Mouse (Mus musculus) lung, adult 2 months (tissue): ENCODE data around the gene Fes. TPM values are rescaled to one million over a fixed set of nuclear protein-coding genes. Genes with fewer than 3 reads are reported as not detected.
"Not testable (repeated sequence)": the region's sequence is repeated elsewhere in the genome, so short reads cannot be mapped to it uniquely, and the experiment has no call there.

Experiments
- DNase-seq: peaks from one replicate; pipeline ENCODE4 v3.0.0; 2022
- H3K4me1 ChIP-seq: fragments of 200-500 bp; 2 replicates; pipeline ENCODE4 v1.6.1; 2011; ENCODE audit warnings: low read length; ENCODE audit not compliant: control insufficient read depth, insufficient read depth
- H3K4me3 ChIP-seq: fragments of 200-500 bp; replicated peaks from 2 replicates; pipeline ENCODE3; 2011; ENCODE audit warnings: low read depth, mild to moderate bottlenecking, control low read depth, low read length; ENCODE audit errors: extremely low read depth
- CTCF ChIP-seq: fragments of 200-500 bp; IDR thresholded peaks from 2 replicates; pipeline ENCODE4 v1.5.1; 2011; ENCODE audit warnings: mild to moderate bottlenecking, low read length, control low read depth; ENCODE audit not compliant: insufficient read depth
- POLR2A ChIP-seq: fragments of 200-500 bp; IDR thresholded peaks from 2 replicates; pipeline ENCODE4 v1.6.1; 2011; ENCODE audit warnings: low read depth, mild to moderate bottlenecking, control low read depth, low read length, borderline replicate concordance; ENCODE audit errors: extremely low read depth
- WGBS: fragments of 180-500 bp; shearing (Covaris S2); methylation state at CpG from one replicate; pipeline ENCODE4 v1.1.7; 2018; 5-methylcytosine and 5-hydroxymethylcytosine counted together
- polyA plus RNA-seq: library from polyadenylated mRNA; depleted of rRNA; stranded (reverse); fragments of >200 nt; gene quantifications from 2 replicates; pipeline ENCODE4 v1.2.3, GENCODE M21; 2012

The Fes gene
- polyA plus RNA-seq, 1 experiment, result 60.1 TPM

- H3K4me3 ChIP-seq, result no peak overlapping the region
- no peak for DNase-seq
- H3K4me1 ChIP-seq, result peaks cover 13% of the 10 kb centered on the region; the same call in 1 of the 2 replicates
- TF ChIP-seq CTCF (no peak), POLR2A (no peak)
- WGBS, result 44% methylated on average over 6 of the region's 6 CpGs
Observed at GRCm38 (mm10) chr7:80400571-80400970, 12.8 kb upstream of the Fes start.

DNA sequence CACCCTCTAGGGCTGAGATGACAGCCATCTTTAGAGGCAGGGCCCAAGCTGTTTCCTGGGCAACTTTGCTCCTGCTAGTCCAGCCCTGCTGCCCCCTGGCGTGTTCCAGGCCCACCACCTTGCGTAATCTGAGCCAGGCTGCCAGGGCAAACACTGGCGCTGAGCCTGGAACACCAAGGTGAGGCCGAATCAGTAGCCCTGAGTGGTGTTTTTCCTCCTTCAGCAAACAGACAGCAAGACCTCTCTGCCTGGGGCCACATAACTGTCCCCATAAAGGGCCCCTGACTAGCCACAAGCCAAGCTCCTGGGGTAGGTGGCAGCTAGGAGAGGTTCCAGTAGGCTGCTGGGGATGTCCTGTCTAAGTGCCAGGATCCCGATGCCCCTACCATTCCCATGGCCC is 12.4 kb upstream of the Fes start:
- Histone ChIP-seq H3K4me1 (peaks cover 13% of the 10 kb centered on the region; the same call in 1 of the 2 replicates), H3K4me3 (no peak overlapping the region)
- peak; percentile 81 for DNase-seq
- TF ChIP-seq CTCF (0 out of 2 replicates have a peak, but pooled peaks have one; percentile 10), POLR2A (no peak)
- 27% methylated on average over 5 of the region's 5 CpGs for WGBS

GRCm38 (mm10) chr7:80398654-80399444 is 11.1 kb upstream of the Fes start:
- Histone ChIP-seq H3K4me1 (peaks cover 10% of the 10 kb centered on the region; the same call in 1 of the 2 replicates), H3K4me3 (no peak overlapping the region)
- TF ChIP-seq CTCF (no peak), POLR2A (no peak)
- DNase-seq, result no peak
- 59% methylated on average over 9 of the region's 9 CpGs for WGBS

DNA sequence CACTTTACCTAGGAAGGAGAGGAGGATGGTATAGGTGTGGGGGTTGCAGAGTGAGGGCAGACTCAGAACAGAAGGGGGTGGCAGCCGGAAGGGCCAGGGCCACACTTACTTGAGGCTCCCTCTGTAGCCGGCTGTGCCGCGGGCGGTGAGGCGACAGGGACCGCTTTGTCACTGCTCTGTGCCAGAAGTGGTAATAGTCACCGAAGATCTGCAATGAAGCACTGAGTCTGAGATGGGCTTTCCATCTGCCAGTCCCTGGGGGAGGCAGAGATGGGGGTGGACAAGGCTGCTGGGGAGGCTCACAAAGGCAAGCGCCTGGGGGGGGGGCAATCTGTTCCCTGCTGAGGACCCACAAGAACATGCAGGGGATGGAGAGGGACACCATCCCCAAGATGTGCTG is 10.2 kb upstream of the Fes start:
- peaks cover 10% of the 10 kb centered on the region; the same call in 1 of the 2 replicates for H3K4me1 ChIP-seq
- TF ChIP-seq CTCF (no peak), POLR2A (no peak)
- DNase-seq, result no peak
- H3K4me3 ChIP-seq, result no peak overlapping the region
- 95% methylated on average over 9 of the region's 9 CpGs for WGBS

DNA sequence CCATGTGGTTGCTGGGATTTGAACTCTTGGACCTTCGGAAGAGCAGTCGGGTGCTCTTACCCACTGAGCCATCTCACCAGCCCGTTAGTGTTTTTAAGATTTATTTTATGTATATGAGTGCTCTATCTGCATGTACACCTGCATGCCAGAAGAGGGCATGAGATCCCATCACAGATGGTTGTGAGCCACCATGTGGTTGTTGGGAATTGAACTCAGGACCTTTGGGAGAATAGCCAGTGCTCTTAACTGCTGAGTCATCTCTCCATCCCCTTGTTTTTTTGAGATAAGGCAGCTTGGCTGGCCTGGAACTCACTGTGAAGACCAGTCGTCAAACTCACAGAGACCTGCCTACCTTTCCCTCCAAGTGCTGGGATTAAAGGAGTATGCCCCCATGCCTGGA is 8.7 kb upstream of the Fes start:
- DNase-seq, H3K4me1 ChIP-seq, H3K4me3 ChIP-seq: not testable (repeated sequence)
- 77% methylated on average over 4 of the region's 4 CpGs for WGBS

- WGBS, result 80% methylated on average over 4 of the region's 4 CpGs
- TF ChIP-seq CTCF (no peak), POLR2A (no peak)
- H3K4me3 ChIP-seq, result no peak overlapping the region
- peaks cover 6% of the 10 kb centered on the region; the same call in 1 of the 2 replicates for H3K4me1 ChIP-seq
- DNase-seq, result no peak
Observed at GRCm38 (mm10) chr7:80394600-80394999, 6.9 kb upstream of the Fes start.

DNA sequence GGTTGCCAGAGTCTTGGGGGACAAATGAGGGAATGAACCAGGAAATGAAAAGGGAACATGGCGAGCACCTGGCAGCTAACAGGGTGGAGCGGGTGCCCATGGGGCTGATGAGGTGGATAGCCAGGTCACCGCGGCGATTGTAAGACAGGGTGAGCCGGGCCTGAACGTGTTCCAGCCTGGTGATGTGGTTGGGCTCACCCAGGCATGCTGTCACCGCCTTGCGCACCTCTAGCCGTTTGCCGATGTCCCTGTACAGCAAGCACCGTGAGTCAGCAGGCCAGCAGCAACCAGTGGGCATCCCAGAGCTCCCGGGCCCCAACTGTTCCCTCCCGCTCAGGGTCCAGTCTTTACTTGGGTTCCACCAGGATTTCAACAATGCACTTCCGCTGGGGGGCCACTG is 4.4 kb upstream of the Fes start:
- DNase-seq, result no peak
- Histone ChIP-seq H3K4me1 (no peaks in the 10 kb centered on the region), H3K4me3 (no peak overlapping the region)
- 92% methylated on average over 15 of the region's 15 CpGs for WGBS
- TF ChIP-seq POLR2A (no peak), CTCF (no peak)

GRCm38 (mm10) chr7:80387033-80387632 is 613 bp downstream of the Fes start:
- WGBS, result 16% methylated on average over 17 of the region's 17 CpGs
- no peaks in the 10 kb centered on the region; the same call in 1 of the 2 replicates for H3K4me1 ChIP-seq
- no peak for TF ChIP-seq CTCF
- peak; percentile 20; the same call in 1 of the 2 replicates for TF ChIP-seq POLR2A
- H3K4me3 ChIP-seq, result peak overlapping the region; percentile 72
- no peak for DNase-seq

DNA sequence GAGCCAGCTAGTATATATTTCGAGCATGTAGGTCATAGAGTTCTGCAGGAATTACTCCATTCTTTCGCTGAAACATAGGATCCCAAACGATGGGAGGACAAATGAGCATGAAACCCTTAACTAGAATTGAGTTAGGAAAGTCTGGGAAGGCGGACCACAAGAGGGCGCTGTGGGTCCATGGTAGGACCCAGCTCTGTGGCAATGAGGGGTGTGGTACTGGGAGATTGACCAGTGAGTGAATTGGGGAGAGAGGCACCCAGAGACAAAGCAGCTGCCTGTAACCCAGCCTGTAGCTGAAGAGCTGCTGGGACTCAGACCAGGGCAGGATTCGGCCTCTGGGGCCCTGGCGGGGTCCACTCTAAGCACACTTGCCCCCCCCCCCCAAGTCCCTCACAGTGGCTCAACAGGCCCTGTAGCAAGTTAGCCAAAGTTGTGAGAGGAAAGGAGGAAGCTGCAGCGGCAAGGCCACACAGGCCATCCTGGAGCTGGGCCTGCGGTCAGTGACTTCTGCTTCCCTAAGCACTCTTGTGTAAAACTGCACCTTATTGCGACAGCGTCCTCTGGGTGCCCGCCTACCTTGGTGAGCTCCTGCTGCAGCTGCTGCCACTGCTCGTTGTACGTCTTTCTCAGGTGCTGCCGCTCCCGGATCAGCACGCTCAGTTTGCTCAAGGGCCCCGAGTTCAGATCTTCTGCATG is 1.4 kb downstream of the Fes start:
- DNase-seq, result peak; percentile 93
- H3K4me3 ChIP-seq, result peak overlapping the region; percentile 72
- 14% methylated on average over 18 of the region's 18 CpGs for WGBS
- peak; percentile 96 for TF ChIP-seq CTCF
- TF ChIP-seq POLR2A, result peak; percentile 42; the same call in 1 of the 2 replicates
- no peaks in the 10 kb centered on the region; the same call in 1 of the 2 replicates for H3K4me1 ChIP-seq

GRCm38 (mm10) chr7:80382919-80383318 is 4.8 kb downstream of the Fes start:
- Histone ChIP-seq H3K4me1 (peaks cover under 1% of the 10 kb centered on the region; the same call in 1 of the 2 replicates), H3K4me3 (no peak overlapping the region)
- WGBS, result 82% methylated on average over 11 of the region's 11 CpGs
- DNase-seq, result no peak
- TF ChIP-seq CTCF, result no peak
- TF ChIP-seq POLR2A, result no peak
